Mouse (Mus musculus) intestine, embryonic 15.5 days (tissue): ENCODE data around the gene Astl. TPM values are rescaled to one million over a fixed set of nuclear protein-coding genes. Genes with fewer than 3 reads are reported as not detected.

Source experiments
- ATAC-seq: fragments of 200-750 bp; cut with Nextera tagmentation; 2 replicates; pipeline ENCODE4 v1.8.0; 2017; ENCODE audit warnings: moderate TSS enrichment, moderate library complexity
- H3K27ac ChIP-seq: fragments of 300-500 bp; sonication (generic); 2 replicates; pipeline ENCODE4 v1.5.1; 2015; ENCODE audit warnings: mild to moderate bottlenecking, inconsistent platforms
- H3K27me3 ChIP-seq: fragments of 300-500 bp; sonication (generic); replicated peaks from 2 replicates; pipeline ENCODE4 v1.6.1; 2015; ENCODE audit warnings: inconsistent platforms
- H3K36me3 ChIP-seq: fragments of 300-500 bp; sonication (generic); 2 replicates; pipeline ENCODE4 v1.6.1; 2015; ENCODE audit warnings: inconsistent platforms
- H3K4me1 ChIP-seq: fragments of 300-500 bp; sonication (generic); replicated peaks from 2 replicates; pipeline ENCODE4 v1.6.1; 2015; ENCODE audit warnings: inconsistent platforms
- H3K4me2 ChIP-seq: fragments of 300-500 bp; sonication (generic); replicated peaks from 2 replicates; pipeline ENCODE4 v1.6.1; 2015; ENCODE audit warnings: mild to moderate bottlenecking, inconsistent platforms
- H3K4me3 ChIP-seq: fragments of 300-500 bp; sonication (generic); replicated peaks from 2 replicates; pipeline ENCODE4 v1.5.1; 2015; ENCODE audit warnings: inconsistent platforms
- H3K9ac ChIP-seq: fragments of 300-500 bp; sonication (generic); 2 replicates; pipeline ENCODE4 v1.6.1; 2015; ENCODE audit warnings: inconsistent platforms
- H3K9me3 ChIP-seq: fragments of 300-500 bp; sonication (generic); 2 replicates; pipeline ENCODE4 v1.6.1; 2016; ENCODE audit warnings: inconsistent platforms
- whole genome bisulfite sequencing: fragments of 180-500 bp; shearing (Covaris S2); methylation state at CpG from one replicate; pipeline ENCODE4 v1.1.7; 2015; 5-methylcytosine and 5-hydroxymethylcytosine counted together
- polyA plus RNA-seq: library from polyadenylated mRNA; unstranded; fragments of >200 nt; fragmentation: Nextera tagmentation; extraction: Ambion mirVana; gene quantifications from 2 replicates; pipeline ENCODE4 v1.2.1, GENCODE M21; 2015

Gene Astl
- polyA plus RNA-seq, 1 experiment from 2014 or later = not detected

DNA sequence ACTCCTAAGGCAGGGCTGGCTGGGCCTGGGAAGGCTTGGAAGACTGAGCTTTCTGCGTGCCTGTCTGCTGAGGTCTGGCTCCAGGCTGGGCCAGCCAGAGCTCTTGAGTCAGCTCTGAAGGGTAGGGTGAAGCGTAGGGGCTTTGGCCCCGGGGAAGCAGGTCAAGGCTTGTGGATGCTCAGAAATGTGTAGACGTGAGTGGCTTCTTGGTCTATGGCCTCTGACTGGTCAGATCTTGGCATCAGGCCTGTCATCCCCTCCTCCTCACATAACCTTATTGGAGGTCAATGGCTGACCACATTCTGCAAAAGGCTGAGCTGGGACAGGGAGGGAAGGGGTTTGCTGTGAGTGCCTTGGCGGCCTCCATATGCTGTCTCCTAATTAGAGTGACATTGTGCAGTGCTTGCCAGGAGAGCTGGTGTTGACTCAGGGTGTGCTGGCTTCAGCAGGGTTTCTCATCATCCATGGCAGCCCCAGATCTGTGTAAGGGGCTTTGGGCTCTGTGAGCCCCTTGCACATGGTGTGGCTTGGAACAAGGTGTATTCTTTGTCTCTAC lies 56.2 kb downstream of the Astl start:
- 72% methylated on average over 5 of the region's 5 CpGs for WGBS
- H3K4me1 ChIP-seq = peaks cover 3% of the 10 kb centered on the region; the same call in 1 of the 2 replicates
- H3K36me3 ChIP-seq = no peaks in the 10 kb centered on the region
- no peak overlapping the region for H3K4me3 ChIP-seq
- no peak for ATAC-seq
- no peak overlapping the region for H3K9ac ChIP-seq
- H3K9me3 ChIP-seq = no peaks in the 10 kb centered on the region
- no peaks in the 10 kb centered on the region for H3K27me3 ChIP-seq
- H3K4me2 ChIP-seq = no peak overlapping the region
- no peak overlapping the region for H3K27ac ChIP-seq

DNA sequence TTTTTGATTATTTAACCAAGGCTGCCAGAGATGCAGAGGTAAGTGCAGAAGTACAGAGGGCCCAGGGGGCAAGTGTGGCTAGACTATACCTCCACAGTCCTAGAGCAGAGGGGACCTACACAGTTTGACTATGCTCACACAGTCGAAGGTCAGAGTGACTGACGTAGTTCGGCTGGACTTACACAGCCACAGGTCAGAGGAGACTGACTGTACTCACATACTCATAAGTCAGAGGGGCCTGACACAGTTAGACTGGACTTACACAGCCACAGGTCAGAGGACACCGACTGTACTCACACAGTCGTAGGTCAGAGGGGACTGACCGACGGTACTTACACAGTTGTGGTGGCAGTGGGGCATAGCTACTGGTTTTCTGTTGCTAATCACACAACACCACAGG lies 60.3 kb downstream of the Astl start:
- no peak overlapping the region for H3K4me3 ChIP-seq
- H3K27ac ChIP-seq = no peak overlapping the region
- H3K27me3 ChIP-seq = no peaks in the 10 kb centered on the region
- H3K9ac ChIP-seq = no peak overlapping the region
- H3K4me2 ChIP-seq = no peak overlapping the region
- ATAC-seq = no peak
- H3K36me3 ChIP-seq = no peaks in the 10 kb centered on the region
- no peaks in the 10 kb centered on the region for H3K9me3 ChIP-seq
- no peaks in the 10 kb centered on the region for H3K4me1 ChIP-seq
- 88% methylated on average over 7 of the region's 7 CpGs for WGBS

Other genes with a start within 250 kb of the Astl start
- gene Ncaph, start 204.7 kb upstream of the Astl start, polyA plus RNA-seq = 66.8 and 73.6 TPM in 2 replicates
- gene Itpripl1, start 195.2 kb upstream of the Astl start, polyA plus RNA-seq = 25.2 and 27.1 TPM in 2 replicates
- 1.8 and 2.0 TPM in 2 replicates for gene 1810024B03Rik, start 130.4 kb upstream of the Astl start, polyA plus RNA-seq
- 42.2 and 45.2 TPM in 2 replicates for gene Snrnp200, start 130.3 kb upstream of the Astl start, polyA plus RNA-seq
- gene Ciao1, start 90.8 kb upstream of the Astl start, polyA plus RNA-seq = 60.2 and 60.9 TPM in 2 replicates
- gene Tmem127, start 90.7 kb upstream of the Astl start, polyA plus RNA-seq = 28.3 and 28.5 TPM in 2 replicates
- gene Stard7, start 68.4 kb upstream of the Astl start, polyA plus RNA-seq = 89.1 and 89.5 TPM in 2 replicates
- 4.5 and 5.2 TPM in 2 replicates for gene Dusp2, start 2.5 kb upstream of the Astl start, polyA plus RNA-seq
- gene Adra2b, start 24.6 kb downstream of the Astl start, polyA plus RNA-seq = 1.3 and 1.7 TPM in 2 replicates
- gene Gpat2, start 86.6 kb downstream of the Astl start, polyA plus RNA-seq = 0.15 and 0.16 TPM in 2 replicates
- 19.0 and 23.0 TPM in 2 replicates for gene Fahd2a, start 105.9 kb downstream of the Astl start, polyA plus RNA-seq
- 3.3 and 4.0 TPM in 2 replicates for gene Kcnip3, start 183.5 kb downstream of the Astl start, polyA plus RNA-seq
- 0.63 and 0.65 TPM in 2 replicates for gene Prom2, start 202.8 kb downstream of the Astl start, polyA plus RNA-seq
- gene Zfp661, start 248.5 kb downstream of the Astl start, polyA plus RNA-seq = 3.5 and 3.6 TPM in 2 replicates
- gene Mrps5, start 248.6 kb downstream of the Astl start, polyA plus RNA-seq = 155 and 165 TPM in 2 replicates